Mouse (Mus musculus): ENCODE measurements around the gene Klk1b16.
"Not testable (repeated sequence)": the region's sequence is repeated elsewhere in the genome, so short reads cannot be mapped to it uniquely, and the experiment has no call there.

The Klk1b16 gene

GRCm38 (mm10) chr7:44136467-44136866, at the start of gene Klk1b16:
Klk1b16 (plus strand) TSS chr7:44136767.
- DNase-seq (ENCODE audit: low read depth, low spot score), result no peak

GRCm38 (mm10) chr7:44096111-44096510, 40.5 kb upstream of the Klk1b16 start:
- no peak for DNase-seq (ENCODE audit: low read depth, low spot score)

- not testable (repeated sequence) for DNase-seq (ENCODE audit: low read depth, low spot score)
These were observed 34.5 kb upstream of the Klk1b16 start, which contains the start of gene Klk1b21 for GRCm38 (mm10) chr7:44102028-44102427. Klk1b21 (plus strand) TSS chr7:44102328.

- DNase-seq (ENCODE audit: low read depth, low spot score), result no peak
These were observed 24.2 kb upstream of the Klk1b16 start, which contains the start of gene Klk1b22 for GRCm38 (mm10) chr7:44112373-44112772. Klk1b22 (plus strand) TSS chr7:44112673.

GRCm38 (mm10) chr7:44123445-44123844, 13.1 kb upstream of the Klk1b16 start:
- DNase-seq (ENCODE audit: low read depth, low spot score), result no peak

- no peak for DNase-seq (ENCODE audit: low read depth, low spot score)
These were observed 42.9 kb downstream of the Klk1b16 start for GRCm38 (mm10) chr7:44179299-44180045.

- DNase-seq (ENCODE audit: low read depth, low spot score), result not testable (repeated sequence)
These were observed 49.9 kb downstream of the Klk1b16 start for GRCm38 (mm10) chr7:44186516-44186915.

GRCm38 (mm10) chr7:44187936-44188335, 51.4 kb downstream of the Klk1b16 start, which contains the start of gene Klk1b24:
Klk1b24 (plus strand) TSS chr7:44188236.
- DNase-seq (ENCODE audit: low read depth, low spot score), result not testable (repeated sequence)
